Mouse (Mus musculus) heart, postnatal 0 days (tissue): ENCODE measurements at regions not wholly inside any gene's neighbourhood (a gene's known extent, or its start where the extent isn't known, plus 50 kb on each side); places are given as distances from the start of the nearest gene placed in this dataset.

Source experiments
- CTCF ChIP-seq: IDR thresholded peaks from 2 replicates; pipeline ENCODE4 v1.5.1; 2016; ENCODE audit warnings: antibody characterized with exemption, control low read depth, low read depth
- EP300 ChIP-seq: IDR thresholded peaks from 2 replicates; pipeline ENCODE4 v1.6.1; 2016; ENCODE audit warnings: antibody characterized with exemption, low read depth

GRCm38 (mm10) chr4:97381084-97381483 lies 198.1 kb upstream of the Gm10192 start:
- TF ChIP-seq CTCF (no peak), EP300 (no peak)
